Mouse (Mus musculus) lung, postnatal 0 days (tissue): ENCODE data around the gene Elmo1.

ENCODE experiments used
- CTCF ChIP-seq: IDR thresholded peaks from 2 replicates; pipeline ENCODE4 v1.5.1; 2016; ENCODE audit warnings: antibody characterized with exemption, mild to moderate bottlenecking
- EP300 ChIP-seq: IDR thresholded peaks from 2 replicates; pipeline ENCODE4 v1.6.1; 2016; ENCODE audit warnings: antibody characterized with exemption, mild to moderate bottlenecking, control low read depth

DNA sequence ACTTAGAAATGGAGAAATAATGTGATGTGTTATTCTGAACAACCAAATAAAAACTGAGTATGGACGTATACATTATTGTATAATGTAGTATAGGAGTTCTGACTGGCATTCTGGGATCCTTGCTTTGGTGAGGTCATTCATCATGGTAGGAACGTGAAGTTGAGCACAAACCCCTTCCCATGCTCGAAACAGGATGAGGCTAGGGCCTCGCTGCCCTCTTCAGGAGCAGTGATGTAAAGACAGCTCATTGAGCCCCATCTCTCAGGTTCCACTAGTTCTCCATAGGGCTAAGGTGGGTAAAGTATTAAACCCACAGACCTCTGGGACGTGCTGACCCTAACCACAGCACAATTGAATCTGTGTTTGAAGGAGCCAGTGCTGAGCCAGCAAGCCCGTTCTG is 182.2 kb downstream of the Elmo1 start:
- peak; percentile 74 for TF ChIP-seq CTCF
- TF ChIP-seq EP300: no peak
